Mouse (Mus musculus) CH12.LX (cell line): ENCODE results near the gene Coro2b. TPM values are rescaled to one million over a fixed set of nuclear protein-coding genes. Genes with fewer than 3 reads are reported as not detected.

Experiments used
- DNase-seq: peaks from one replicate; pipeline ENCODE4 v3.0.0-alpha.2; 2013; ENCODE audit errors: extremely low read depth
- H3K27ac ChIP-seq: 2 replicates; pipeline ENCODE4 v1.5.1; 2012; ENCODE audit warnings: low read depth, mild to moderate bottlenecking, control low read depth, moderate library complexity; ENCODE audit not compliant: insufficient read depth
- H3K27me3 ChIP-seq: replicated peaks from 2 replicates; pipeline ENCODE3; 2012; ENCODE audit warnings: inconsistent platforms
- H3K36me3 ChIP-seq, 2 experiments: replicated peaks in 1 of 2; 2 replicates each; pipeline versions ENCODE3 to v1.6.1; 2012; ENCODE audit warnings: inconsistent platforms in 1 of 2, low read length in 1 of 2, mild to moderate bottlenecking in 1 of 2, mixed read lengths in 1 of 2, moderate library complexity in 1 of 2; ENCODE audit not compliant: control insufficient read depth in 1 of 2, insufficient read depth in 1 of 2
- H3K4me1 ChIP-seq, 2 experiments: 2 replicates each; pipeline ENCODE4 v1.6.1; 2012; ENCODE audit warnings: inconsistent platforms in 1 of 2, moderate library complexity in 1 of 2; ENCODE audit not compliant: insufficient read depth in 2 of 2, control insufficient read depth in 1 of 2
- H3K4me2 ChIP-seq: 2 replicates; pipeline ENCODE4 v1.6.1; 2012; ENCODE audit warnings: low read depth, mild to moderate bottlenecking, control low read depth; ENCODE audit not compliant: poor library complexity, insufficient read depth, severe bottlenecking
- H3K4me3 ChIP-seq, 3 experiments: fragments of 150-350 bp in 1 of 3; sonication (generic) in 1 of 3; replicated peaks in 1 of 3; 2 replicates each; pipeline versions ENCODE3 to v1.5.1; 2011 to 2012; ENCODE audit warnings: low read depth in 2 of 3, low read length in 2 of 3, mild to moderate bottlenecking in 2 of 3, moderate library complexity in 2 of 3, control low read depth in 1 of 3, improper control_type of control experiment in 1 of 3, inconsistent platforms in 1 of 3, mixed read lengths in 1 of 3; ENCODE audit not compliant: poor library complexity in 1 of 3
- H3K79me2 ChIP-seq: replicated peaks from 2 replicates; pipeline ENCODE4 v1.6.1; 2012; ENCODE audit warnings: mild to moderate bottlenecking, moderate library complexity; ENCODE audit not compliant: control insufficient read depth, poor library complexity, insufficient read depth, severe bottlenecking; ENCODE audit errors: extremely low read depth
- H3K9ac ChIP-seq: 2 replicates; pipeline ENCODE4 v1.6.1; 2012; ENCODE audit warnings: low read depth, mild to moderate bottlenecking, control low read depth, moderate library complexity; ENCODE audit not compliant: insufficient read depth
- H3K9me3 ChIP-seq: replicated peaks from 2 replicates; pipeline ENCODE3; 2012; ENCODE audit warnings: low read length, inconsistent platforms, mixed read lengths
- BHLHE40 ChIP-seq: IDR thresholded peaks from 2 replicates; pipeline ENCODE4 v1.6.1; 2011; ENCODE audit warnings: mild to moderate bottlenecking, low read depth, low read length, improper control_type of control experiment
- CHD1 ChIP-seq: IDR thresholded peaks from 2 replicates; pipeline ENCODE4 v1.6.1; 2012; ENCODE audit warnings: low read depth, low read length, improper control_type of control experiment, inconsistent platforms
- CHD2 ChIP-seq: IDR thresholded peaks from 2 replicates; pipeline ENCODE4 v1.6.1; 2011; ENCODE audit warnings: low read length, improper control_type of control experiment
- CTCF ChIP-seq, 2 experiments: IDR thresholded peaks in 1 of 2; conservative IDR thresholded peaks in 1 of 2; 2 replicates each; pipeline ENCODE4 v1.5.1; 2011 to 2012; ENCODE audit warnings: low read depth in 2 of 2, low read length in 2 of 2, improper control_type of control experiment in 1 of 2, inconsistent platforms in 1 of 2, mild to moderate bottlenecking in 1 of 2, moderate library complexity in 1 of 2
- E2F4 ChIP-seq: IDR thresholded peaks from 2 replicates; pipeline ENCODE4 v1.6.1; 2011; ENCODE audit warnings: low read depth, low read length, improper control_type of control experiment; ENCODE audit not compliant: insufficient replicate concordance
- ELF1 ChIP-seq: IDR thresholded peaks from 2 replicates; pipeline ENCODE4 v1.6.1; 2014; ENCODE audit warnings: low read depth, mild to moderate bottlenecking, inconsistent platforms, low read length, improper control_type of control experiment
- ETS1 ChIP-seq: conservative IDR thresholded peaks from 2 replicates; pipeline ENCODE4 v1.6.1; 2012; ENCODE audit warnings: low read depth, mild to moderate bottlenecking, inconsistent platforms, low read length, improper control_type of control experiment, moderate library complexity
- HCFC1 ChIP-seq: IDR thresholded peaks from 2 replicates; pipeline ENCODE4 v1.6.1; 2012; ENCODE audit warnings: low read depth, mild to moderate bottlenecking, inconsistent platforms, low read length, improper control_type of control experiment
- JUND ChIP-seq: conservative IDR thresholded peaks from 2 replicates; pipeline ENCODE4 v1.6.1; 2011; ENCODE audit warnings: low read depth, low read length, improper control_type of control experiment
- MAFK ChIP-seq: IDR thresholded peaks from 2 replicates; pipeline ENCODE4 v1.6.1; 2011; ENCODE audit warnings: low read length, improper control_type of control experiment; ENCODE audit not compliant: insufficient replicate concordance
- MAX ChIP-seq: IDR thresholded peaks from 2 replicates; pipeline ENCODE4 v1.6.1; 2011; ENCODE audit warnings: low read length, improper control_type of control experiment
- MAZ ChIP-seq: IDR thresholded peaks from 2 replicates; pipeline ENCODE4 v1.6.1; 2012; ENCODE audit warnings: low read depth, mild to moderate bottlenecking, inconsistent platforms, low read length, improper control_type of control experiment, moderate library complexity
- MXI1 ChIP-seq: IDR thresholded peaks from 2 replicates; pipeline ENCODE4 v1.6.1; 2011; ENCODE audit warnings: mild to moderate bottlenecking, low read depth, low read length, improper control_type of control experiment
- NRF1 ChIP-seq: IDR thresholded peaks from 2 replicates; pipeline ENCODE4 v1.6.1; 2014; ENCODE audit warnings: low read depth, mild to moderate bottlenecking, inconsistent platforms, low read length, improper control_type of control experiment, moderate library complexity
- POLR2A ChIP-seq: IDR thresholded peaks from 2 replicates; pipeline ENCODE4 v1.6.1; 2011; ENCODE audit warnings: low read depth, mild to moderate bottlenecking, improper control_type of control experiment, low read length
- RCOR1 ChIP-seq: conservative IDR thresholded peaks from 2 replicates; pipeline ENCODE4 v1.6.1; 2012; ENCODE audit warnings: low read depth, mild to moderate bottlenecking, inconsistent platforms, low read length, improper control_type of control experiment
- UBTF ChIP-seq: IDR thresholded peaks from 2 replicates; pipeline ENCODE4 v1.6.1; 2012; ENCODE audit warnings: low read depth, mild to moderate bottlenecking, inconsistent platforms, low read length, improper control_type of control experiment, moderate library complexity
- USF1 ChIP-seq: IDR thresholded peaks from 2 replicates; pipeline ENCODE4 v1.6.1; 2014; ENCODE audit warnings: low read depth, mild to moderate bottlenecking, inconsistent platforms, low read length, improper control_type of control experiment
- USF2 ChIP-seq: conservative IDR thresholded peaks from 2 replicates; pipeline ENCODE4 v1.6.1; 2011; ENCODE audit warnings: low read depth, low read length, improper control_type of control experiment
- ZKSCAN1 ChIP-seq: IDR thresholded peaks from 2 replicates; pipeline ENCODE4 v1.6.1; 2012; ENCODE audit warnings: low read depth, inconsistent platforms, low read length, improper control_type of control experiment, borderline replicate concordance
- ZMIZ1 ChIP-seq: IDR thresholded peaks from 2 replicates; pipeline ENCODE4 v1.6.1; 2012; ENCODE audit warnings: low read depth, mild to moderate bottlenecking, inconsistent platforms, low read length, improper control_type of control experiment
- ZNF384 ChIP-seq: IDR thresholded peaks from 2 replicates; pipeline ENCODE4 v1.6.1; 2012; ENCODE audit warnings: low read depth, low read length, improper control_type of control experiment, inconsistent platforms
- dilution Hi-C: fragments of 300-500 bp; cut with MboI; formaldehyde crosslinking; loops from 2 replicates; pipeline ENCODE4 v1.14.3; 2020; ENCODE audit warnings: low sequenced_read_pairs; ENCODE audit not compliant: extremely low pct_unique_long_range_greater_than_20kb, extremely low pct_ligation_motif_present
- in situ Hi-C: fragments of 300-500 bp; cut with MboI; formaldehyde crosslinking; loops from 3 replicates; pipeline ENCODE4 v1.14.3; 2019; ENCODE audit warnings: low sequenced_read_pairs, low pct_ligation_motif_present, low pct_unique_long_range_greater_than_20kb, mixed read lengths
- polyA plus RNA-seq: library from polyadenylated mRNA; unstranded; fragments of >175 nt; gene quantifications from 2 replicates; pipeline ENCODE4 v1.2.1, GENCODE M21; 2012; ENCODE audit warnings: low read depth; ENCODE audit not compliant: insufficient read length
- total RNA-seq, 2 experiments: library from RNA; depleted of rRNA; stranded (reverse); fragments of 300-350 nt in 1 of 2; fragments of >200 nt in 1 of 2; gene quantifications; 2 replicates each; pipeline ENCODE4 v1.2.3; 2012 to 2014

The Coro2b gene
- total and polyA plus RNA-seq, 3 experiments: 0.77 to 3.2 (median 0.85) TPM

DNA sequence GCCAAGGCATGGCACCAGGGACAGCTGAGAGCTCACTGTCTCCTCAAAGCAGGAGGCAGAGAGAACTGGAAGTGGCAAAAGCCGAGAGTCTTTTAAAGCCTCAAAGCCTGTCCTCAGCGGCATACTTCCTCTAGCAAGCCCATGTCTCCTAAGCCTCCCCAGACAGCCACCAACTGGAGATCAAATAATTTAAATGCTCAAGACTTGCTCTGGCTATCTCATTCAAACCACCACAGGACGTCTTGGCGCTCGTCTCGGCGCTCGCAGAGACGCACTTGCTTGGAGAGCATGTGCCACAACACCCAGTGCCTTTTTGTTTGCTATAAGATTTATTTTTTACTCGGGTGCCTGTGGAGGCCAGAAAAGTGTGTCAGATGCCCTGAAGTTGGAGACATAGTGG lies 67.1 kb downstream of the Coro2b start:
- no peak overlapping the region for H3K4me2 ChIP-seq
- H3K9me3 ChIP-seq: no peaks in the 10 kb centered on the region
- no peaks in the 10 kb centered on the region for H3K4me1 ChIP-seq
- H3K4me3 ChIP-seq: no peak overlapping the region
- no peak overlapping the region for H3K9ac ChIP-seq
- TF ChIP-seq MAX (no peak), NRF1 (no peak), UBTF (no peak), ETS1 (no peak), USF2 (no peak), HCFC1 (no peak), JUND (no peak), RCOR1 (no peak), MXI1 (no peak), ZKSCAN1 (no peak), ELF1 (no peak), E2F4 (no peak), CHD1 (no peak), ZNF384 (no peak)
- no peaks in the 10 kb centered on the region for H3K36me3 ChIP-seq
- dilution Hi-C loops (no loop called here), in situ Hi-C loops (loop anchor here (5.0 kb wide), 2 partner anchors 83 to 177 kb away; no protein-coding TSS in a partner anchor)
- H3K27ac ChIP-seq: no peak overlapping the region
- no peaks in the 10 kb centered on the region for H3K79me2 ChIP-seq
- DNase-seq: no peak
- H3K27me3 ChIP-seq: no peaks in the 10 kb centered on the region

GRCm38 (mm10) chr9:62469143-62469542 lies 67.7 kb downstream of the Coro2b start:
- DNase-seq: no peak
- H3K4me1 ChIP-seq: no peaks in the 10 kb centered on the region
- no peaks in the 10 kb centered on the region for H3K27me3 ChIP-seq
- TF ChIP-seq ZMIZ1 (no peak), MAFK (no peak), RCOR1 (no peak), CTCF (conservative IDR thresholded peaks at IDR 0.05 in 1 of 2, IDR thresholded peaks at IDR 0.05 in 1 of 2; ENCODE audit: low read depth in 2 of 2, low read length in 2 of 2) (no peak), CHD1 (no peak), USF2 (no peak), BHLHE40 (no peak), MAZ (no peak), CHD2 (no peak), USF1 (no peak), POLR2A (no peak)
- H3K27ac ChIP-seq: no peak overlapping the region
- no peak overlapping the region for H3K9ac ChIP-seq
- H3K4me3 ChIP-seq: no peak overlapping the region
- in situ Hi-C loops (no loop called here), dilution Hi-C loops (no loop called here)
- no peaks in the 10 kb centered on the region for H3K36me3 ChIP-seq
- no peaks in the 10 kb centered on the region for H3K79me2 ChIP-seq
- no peak overlapping the region for H3K4me2 ChIP-seq
- no peaks in the 10 kb centered on the region for H3K9me3 ChIP-seq
